Mouse (Mus musculus) frontal cortex, postnatal 10 days (tissue): ENCODE results near the gene Cyp3a13.
"Not testable (repeated sequence)": the region's sequence is repeated elsewhere in the genome, so short reads cannot be mapped to it uniquely, and the experiment has no call there.

ENCODE experiments used
- DNase-seq, 2 experiments: peaks; one replicate each; pipeline ENCODE4 v3.0.0; 2022; ENCODE audit warnings: low spot score in 2 of 2, mixed read lengths in 1 of 2

Cyp3a13 gene

DNA sequence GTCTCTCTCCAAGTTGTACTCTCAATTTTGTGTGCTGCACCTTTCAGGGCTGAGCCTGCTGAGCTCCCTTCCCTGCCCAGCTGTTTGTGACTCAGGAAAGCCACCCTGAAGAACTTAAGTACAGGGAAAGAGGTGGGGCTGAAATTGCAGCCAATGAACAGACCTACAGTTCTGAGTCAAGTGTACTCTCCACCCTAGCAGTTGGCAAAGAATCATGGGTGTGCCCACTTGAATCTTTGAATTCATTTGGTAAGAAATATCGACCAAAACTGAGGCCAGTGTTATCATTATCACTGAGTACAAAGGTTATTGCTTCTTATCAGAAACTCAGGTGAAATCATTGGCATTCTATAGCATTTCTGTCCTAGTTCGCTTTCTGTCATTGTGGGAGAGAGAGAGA is at the start of gene Cyp3a13:
Cyp3a13 (minus strand) TSS at position 88 of the 400 bp plus-strand sequence.
- DNase-seq = no peak

DNA sequence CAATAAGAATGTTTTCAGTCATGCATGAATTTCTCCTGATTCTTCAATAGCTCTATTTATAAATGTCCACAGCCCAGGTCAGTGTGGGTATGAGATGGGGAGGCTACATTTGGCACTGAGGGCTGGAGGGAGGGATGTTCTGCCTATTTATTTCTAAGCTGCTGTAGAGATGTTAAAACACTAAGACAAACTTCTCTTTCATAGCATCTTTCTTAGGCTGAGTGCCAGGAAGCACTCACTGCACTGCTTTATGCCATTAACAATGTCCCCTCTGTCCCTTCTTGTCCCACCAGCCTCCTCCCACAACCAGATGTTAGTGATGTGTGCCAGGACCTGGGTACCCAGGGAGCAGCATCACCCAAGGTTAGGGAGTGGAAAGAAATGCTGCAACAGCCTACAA is 45.1 kb upstream of the Cyp3a13 start:
- peak; percentile 9 to 26 for DNase-seq

DNA sequence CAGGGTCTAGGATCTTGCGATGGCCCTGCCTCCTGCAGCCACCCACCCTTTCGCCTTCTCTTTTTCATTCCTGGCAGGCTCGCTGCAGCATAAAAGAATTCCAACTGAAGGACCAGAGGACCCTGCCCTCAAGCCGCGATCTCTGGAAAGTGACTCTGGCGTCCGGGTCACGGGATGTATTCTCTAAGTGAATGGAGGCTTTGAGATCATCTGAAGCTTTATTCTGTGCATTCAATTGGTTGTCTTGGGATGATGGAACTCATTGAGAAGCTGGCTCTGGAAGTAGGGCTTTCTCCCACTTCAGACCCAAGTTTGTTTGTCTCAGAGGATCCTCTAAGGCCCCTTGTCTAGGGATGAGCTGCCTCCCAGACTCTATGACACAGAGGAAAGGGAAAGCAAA is 41.5 kb upstream of the Cyp3a13 start, which contains the start of gene Gjc3:
Gjc3 (minus strand) TSS at position 154 of the 400 bp plus-strand sequence.
- DNase-seq = no peak

DNA sequence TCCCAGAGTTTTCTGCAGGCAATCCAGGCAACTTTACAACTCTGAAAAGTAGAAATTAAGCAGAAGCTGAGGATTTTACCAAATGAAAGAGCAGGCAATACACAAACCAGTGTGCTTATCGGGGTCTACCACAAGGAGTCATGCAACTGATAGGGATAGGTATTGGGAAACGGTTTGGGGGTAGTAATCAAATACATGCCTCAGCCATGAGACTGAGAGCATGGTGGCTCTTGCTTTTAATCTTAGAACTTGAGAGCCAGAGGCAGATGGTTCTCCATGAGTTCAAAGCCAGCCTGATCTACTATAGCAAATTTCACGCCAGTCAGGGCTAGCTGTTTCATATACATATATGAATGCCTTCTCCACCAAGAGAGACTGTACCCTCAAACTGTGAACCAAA is 35.0 kb upstream of the Cyp3a13 start:
- no peak for DNase-seq

DNA sequence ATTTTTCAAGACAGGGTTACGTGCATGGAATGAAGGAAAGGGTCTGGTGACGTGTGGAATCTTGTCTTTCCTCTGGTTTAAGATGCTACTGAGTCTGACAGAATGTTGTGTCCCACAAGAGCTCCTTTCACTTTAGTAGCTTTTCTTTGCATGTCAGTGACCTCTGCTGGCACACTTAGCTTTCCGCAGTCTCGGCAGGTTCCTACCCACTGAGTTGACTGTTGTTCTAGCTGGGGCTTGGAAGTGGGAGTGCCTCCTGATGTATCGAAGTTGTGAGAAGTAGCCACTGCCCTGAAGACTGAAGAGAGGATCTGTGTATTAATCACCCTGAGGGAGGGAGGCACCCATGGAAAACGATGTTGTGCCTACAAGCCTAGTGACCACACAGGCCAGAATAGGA is 29.8 kb upstream of the Cyp3a13 start:
- DNase-seq = peak in 1 of 2 experiments; percentile 20

DNA sequence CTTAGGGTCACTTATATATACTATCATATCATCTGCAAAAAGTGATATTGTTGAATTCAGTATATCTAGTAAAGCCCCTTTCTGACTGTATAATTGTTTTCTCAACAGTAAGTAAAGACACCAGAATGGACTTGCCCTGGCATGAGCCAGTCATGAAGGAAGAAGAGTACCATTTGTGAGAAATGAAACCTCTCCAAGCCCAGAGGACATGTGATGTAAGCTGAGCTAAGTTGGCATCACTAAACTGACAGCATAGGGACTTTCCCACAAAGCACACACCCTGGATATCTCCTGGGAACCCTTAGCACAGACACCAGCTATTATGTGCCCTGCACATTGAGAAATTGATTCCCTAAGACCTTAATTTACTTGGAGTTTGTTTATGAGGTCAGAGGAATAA is 25.9 kb upstream of the Cyp3a13 start:
- DNase-seq = no peak

DNA sequence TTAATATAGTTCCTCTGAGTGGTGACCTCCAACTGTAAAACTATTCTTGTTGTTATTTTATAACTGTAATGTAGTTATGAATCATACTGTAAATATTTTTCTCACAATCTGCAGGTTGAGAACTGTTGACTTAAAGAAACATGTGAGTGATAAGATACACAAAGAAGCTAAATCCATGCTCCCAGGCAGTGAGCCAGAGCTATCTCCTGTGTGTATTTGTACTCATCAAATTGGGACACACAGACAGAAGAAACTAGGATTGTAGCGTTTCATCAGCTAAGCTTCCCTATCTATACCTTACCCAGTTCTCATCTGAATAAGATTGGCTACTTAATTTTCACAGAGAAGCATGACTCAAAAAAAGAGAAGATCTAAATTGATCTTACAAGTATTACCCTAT is 21.7 kb upstream of the Cyp3a13 start:
- no peak for DNase-seq

DNA sequence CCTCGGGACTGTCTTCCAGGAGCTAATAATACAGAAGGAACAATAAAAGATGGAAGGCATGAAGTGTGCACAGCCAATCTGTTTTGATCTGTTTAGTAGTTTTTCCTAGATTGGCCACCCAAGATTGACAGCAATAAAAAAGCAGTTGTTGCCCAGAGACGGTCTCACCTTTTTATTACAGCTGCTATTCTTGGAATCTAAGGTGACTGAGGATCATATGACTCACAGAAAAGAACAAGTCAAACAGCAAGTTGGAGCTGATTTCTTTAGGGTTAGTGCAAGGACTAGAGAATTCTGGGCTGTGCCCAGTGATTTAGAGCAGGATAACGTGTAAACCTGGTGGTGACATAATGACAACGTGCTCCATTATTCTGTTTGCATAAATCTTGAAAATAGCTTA is 19.5 kb upstream of the Cyp3a13 start:
- DNase-seq = no peak

DNA sequence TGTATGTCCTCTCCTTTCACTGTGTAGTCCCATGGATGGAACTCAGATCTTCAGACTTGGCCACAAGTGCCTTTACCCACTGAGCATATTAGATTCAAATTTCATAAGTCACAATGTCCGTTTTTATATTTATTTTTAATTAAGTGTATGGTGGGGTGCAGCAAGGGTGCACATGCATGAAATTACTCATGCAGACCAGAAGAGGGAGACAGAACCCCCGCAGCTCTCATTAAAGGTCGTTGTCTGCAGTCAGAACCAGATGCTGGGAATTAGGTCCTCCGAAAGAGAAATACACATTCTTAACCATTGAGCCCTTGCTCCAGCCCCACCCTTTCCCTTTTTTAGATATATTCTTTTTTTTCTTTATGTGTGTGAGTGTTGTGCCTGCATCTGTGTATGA is 15.8 kb upstream of the Cyp3a13 start:
- no peak for DNase-seq

DNA sequence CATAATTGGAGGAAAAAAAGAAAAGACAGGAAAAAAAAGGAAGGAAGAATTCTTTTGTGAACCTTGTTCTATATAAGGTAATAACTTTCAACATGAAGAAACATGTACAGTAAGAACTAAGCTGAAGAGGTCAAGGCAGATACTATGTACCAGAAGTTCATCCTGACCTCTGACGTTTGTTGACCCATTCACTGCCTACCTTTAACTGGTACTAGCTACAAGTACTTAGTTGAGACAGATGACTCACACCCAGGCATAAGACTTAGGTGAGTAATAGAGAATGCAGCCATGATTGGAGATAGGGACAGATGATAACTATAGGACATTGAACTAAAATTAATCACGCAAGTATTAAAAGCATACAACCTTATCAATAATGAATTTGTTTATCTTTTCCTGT is 15.1 kb upstream of the Cyp3a13 start:
- DNase-seq = no peak

DNA sequence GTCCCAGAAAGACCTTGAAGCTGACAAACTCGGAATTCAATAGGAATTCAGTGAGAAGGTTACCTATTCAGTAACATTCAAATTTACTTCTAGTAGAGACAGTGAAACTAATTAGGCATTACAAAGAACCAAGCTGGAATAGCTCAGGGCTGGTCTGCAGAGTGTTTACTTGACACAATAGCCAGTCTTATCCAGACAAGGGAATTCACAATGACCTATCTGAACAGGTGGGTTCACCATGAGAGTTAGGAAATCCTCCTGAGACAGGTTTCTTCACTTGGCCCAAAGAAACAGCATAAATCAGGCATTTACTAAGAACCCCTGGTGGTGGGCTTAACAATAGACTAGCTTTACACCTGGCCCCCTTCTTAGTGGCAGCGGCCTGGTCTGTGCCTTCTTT is 12.5 kb upstream of the Cyp3a13 start:
- DNase-seq = not testable (repeated sequence)

DNA sequence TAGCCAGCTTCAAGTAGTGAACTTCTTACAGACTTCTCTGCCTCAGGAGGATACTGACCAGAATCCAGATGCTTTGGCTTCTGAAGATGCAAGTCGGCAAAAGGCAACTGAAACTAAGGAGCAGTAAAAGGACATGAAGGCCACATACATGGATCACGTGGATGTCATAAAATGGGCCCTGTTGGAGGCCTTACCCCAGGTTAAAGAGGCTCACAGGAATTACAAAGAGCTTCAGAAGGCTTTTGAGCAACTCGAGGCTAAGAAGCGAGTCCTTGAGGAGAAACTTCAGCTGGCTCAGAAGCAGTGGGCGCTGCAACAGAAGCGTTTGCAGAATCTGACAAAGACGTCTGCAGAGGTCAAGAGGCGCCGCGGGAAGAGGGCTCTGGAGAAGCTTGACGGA is 7.0 kb upstream of the Cyp3a13 start:
- DNase-seq = no peak

DNA sequence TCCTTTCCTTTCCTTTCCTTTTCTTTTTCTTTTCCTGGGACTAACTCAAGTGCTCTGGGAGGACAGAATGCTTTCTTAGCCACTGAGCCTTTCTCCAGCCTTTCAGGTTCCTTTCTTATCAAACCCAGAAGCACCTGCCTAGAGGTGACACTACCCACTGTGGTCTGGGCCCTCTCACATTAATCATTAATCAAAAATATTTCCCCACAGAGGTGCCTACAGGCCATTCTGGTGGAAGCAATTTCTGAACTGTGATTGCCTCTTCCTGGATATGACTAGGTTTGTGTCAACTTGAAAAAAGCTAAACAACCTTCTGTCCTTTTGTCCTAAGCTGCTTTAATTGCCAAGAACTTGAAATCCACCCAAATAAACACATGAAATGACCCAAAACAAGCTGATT is 752 bp upstream of the Cyp3a13 start:
- DNase-seq = no peak

DNA sequence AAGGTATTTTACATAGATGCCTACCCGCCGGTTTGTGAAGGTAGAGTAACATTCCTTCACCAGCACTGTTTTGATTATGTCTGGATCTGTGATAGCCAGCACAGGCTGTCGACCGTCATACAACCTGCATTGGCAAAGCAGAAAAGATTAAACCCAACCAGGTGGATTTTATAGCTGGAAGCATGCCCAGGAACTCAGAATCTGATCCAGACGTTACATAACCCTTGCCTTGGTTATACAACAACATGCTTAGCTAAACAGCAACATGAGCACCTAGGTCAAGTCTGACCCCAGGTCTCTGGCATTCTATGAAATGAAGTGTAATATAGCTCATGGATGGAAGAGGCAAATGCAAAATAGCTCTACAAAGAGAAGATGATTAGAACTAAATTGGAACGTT is 5.9 kb downstream of the Cyp3a13 start:
- DNase-seq = no peak

DNA sequence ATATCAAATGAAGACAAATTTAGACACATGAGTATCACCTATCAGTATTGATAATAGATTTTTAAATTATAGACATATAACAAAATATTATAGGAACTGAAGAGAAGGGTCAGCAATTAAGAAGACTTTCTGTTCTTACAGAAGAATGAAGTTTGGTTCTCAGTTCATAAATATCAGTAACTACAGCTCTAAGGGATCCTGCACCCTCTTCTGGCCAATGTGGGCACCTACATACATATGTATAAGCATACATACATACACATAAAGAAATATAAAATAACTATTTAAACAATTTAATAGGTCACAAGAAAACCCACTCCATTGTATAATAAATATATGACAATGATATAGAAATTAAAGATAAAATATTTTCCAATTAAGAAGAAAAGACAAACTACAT is 6.9 kb downstream of the Cyp3a13 start:
- DNase-seq = no peak

DNA sequence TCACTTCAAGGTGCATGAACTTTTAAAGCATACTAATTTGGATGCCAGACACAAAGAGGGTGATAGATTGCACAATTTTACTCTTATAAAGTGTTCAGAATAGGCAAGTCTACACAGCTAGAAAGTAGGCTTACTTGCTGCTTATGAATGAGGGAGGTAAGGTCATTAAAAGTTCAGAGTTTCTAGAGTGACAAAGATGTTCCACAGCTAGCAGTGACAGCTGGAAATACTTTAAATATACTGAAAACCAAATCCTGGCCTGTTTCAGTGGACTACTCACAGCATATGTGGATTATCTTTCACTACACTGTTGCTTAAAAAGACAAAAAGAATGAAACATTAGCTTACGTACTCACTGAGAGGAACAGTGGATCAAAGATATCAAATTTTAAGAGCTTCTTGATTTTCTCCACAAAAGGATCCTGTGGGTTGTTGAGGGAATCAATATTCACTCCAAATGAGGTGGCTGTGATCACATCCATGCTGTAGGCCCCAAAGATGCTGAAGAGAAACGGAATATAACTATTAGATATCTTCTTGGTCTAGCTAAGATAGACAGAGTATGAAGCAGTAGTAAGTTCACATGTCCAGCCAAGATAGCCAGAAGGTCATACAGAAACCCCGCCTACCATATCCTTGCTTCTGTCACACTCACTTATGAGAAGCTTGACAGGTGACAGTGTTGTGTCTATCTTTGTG is 11.7 kb downstream of the Cyp3a13 start:
- DNase-seq = no peak

DNA sequence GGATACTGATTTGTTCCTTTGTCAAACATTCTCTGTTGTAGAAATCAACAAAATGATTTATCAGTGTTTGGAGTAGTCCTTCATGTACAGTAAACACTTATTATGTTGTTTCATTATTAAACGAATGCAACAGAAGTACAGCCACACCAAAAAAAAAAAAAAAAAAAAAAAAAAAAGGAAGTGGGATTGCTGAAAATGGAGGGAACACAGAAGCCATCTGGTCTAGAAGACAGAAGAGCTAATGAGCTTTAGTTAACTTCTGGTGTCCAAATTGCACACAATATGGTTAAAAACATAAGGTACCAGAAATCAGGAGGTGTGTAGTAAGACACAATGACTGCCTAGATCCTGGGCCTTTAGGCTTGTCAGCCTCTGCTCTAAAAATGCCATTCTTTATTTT is 23.6 kb downstream of the Cyp3a13 start:
- no peak for DNase-seq

DNA sequence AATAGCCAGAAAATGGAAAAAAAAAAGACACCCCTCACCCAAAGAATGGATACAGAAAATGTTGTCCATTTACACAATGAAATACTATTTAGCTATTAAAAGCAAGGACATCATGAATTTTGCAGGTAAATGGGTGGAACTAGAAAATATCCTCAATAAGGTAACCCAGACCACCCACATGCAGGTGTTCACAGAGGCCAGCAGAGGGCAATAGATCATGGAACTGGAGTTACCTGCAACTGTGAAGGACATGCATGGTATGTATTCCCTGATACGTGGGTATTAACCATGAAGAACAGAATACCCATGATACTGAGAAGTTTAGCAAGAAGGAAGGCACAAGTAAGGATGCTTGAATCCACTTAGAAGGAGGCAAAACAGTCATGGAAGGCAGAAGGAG is 28.5 kb downstream of the Cyp3a13 start:
- DNase-seq = no peak

DNA sequence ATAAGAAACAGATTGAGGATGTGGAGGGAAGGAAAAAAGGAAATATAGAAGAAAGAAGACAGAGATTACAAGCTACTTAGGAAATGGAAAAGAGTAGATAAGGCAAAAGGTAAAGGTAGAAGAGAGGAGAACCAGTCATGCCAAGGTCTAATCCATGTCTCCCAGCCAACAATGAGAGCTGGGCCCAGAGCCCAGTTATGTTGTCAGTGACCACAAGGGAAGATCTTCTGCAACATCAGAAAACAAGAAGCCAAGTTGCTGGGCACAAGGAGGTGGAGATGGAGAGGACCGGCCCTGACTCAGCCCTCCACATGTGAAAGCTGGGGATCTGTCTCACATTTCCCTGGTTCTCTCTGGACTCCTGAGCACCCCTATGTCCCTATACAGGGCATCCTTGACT is 33.8 kb downstream of the Cyp3a13 start:
- DNase-seq = no peak

DNA sequence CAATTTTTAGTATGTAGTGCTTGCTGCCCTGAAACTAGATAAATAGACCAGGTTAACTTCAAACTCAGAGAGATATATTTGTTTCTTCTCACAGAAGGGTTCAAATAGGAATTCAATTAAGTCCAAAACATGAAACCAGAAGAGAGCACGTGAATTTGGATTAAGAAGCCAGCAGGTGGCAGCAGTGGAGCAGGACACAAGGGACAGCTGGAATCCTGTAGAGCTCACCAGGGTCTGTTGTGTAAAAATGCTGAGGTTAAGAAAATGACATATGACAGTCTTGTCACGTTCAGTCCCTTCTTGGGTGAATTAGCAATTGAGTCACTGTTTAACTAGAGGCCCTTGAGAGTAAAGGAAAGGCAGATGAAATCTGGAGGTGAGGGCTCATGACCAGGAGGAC is 35.5 kb downstream of the Cyp3a13 start:
- DNase-seq = peak; percentile 11 to 49

DNA sequence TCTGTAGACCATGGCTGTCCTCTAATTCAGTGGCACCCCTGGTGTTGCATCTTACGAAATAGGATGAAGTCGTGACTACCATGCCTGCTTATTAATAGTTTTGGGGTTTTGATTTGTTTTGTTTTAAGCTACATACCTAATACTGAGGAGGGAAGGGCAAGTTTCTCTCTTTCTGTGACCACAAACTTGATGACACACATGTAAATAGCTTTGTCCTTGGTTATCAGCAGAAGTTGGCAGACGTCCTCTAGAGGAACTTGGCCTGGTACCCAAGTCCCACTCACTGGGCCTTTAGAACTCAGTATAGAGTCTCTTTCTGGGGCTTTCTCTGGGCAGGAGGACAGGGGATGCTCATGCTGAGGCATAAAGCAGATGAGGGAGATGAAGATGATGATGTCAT is 38.1 kb downstream of the Cyp3a13 start:
- DNase-seq = no peak

DNA sequence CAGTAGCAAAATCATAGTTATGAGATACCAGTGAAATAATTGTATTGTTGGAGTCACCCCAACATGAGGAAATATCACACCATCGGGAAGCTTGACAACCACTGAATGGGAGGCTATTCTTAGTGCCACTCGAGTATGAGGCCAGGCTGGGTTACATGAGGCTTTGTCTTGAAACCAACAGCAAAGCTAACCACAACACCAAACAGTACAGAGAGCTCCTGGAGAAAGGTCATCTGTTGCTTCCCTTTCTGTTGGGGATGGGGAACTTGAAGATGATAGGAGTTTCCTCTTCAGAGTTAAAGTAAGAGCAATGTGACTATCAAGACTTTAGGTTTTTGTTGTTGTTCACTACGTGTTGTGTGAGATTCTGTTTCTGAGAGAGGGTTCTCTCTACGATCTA is 38.5 kb downstream of the Cyp3a13 start:
- no peak for DNase-seq

DNA sequence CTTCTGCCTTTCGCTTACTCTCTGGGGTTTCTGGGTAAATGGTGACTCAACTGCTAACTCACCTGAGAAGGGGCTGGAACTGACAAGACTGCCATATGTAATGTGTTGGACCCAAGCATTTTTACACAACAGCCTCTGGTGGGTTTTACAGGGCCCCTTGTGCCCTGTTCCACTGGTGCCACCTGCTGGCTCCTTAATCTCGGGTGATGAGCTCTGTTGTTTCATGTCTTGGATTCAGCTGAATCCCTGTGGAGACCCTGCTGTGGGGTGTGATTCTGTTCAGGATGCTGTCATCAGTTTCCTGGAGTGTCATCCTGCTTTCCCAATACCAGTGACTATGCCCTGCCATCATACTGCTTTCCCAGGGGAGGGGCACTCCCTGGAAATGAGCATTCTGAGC is 43.6 kb downstream of the Cyp3a13 start:
- peak in 1 of 2 experiments; percentile 7 for DNase-seq

DNA sequence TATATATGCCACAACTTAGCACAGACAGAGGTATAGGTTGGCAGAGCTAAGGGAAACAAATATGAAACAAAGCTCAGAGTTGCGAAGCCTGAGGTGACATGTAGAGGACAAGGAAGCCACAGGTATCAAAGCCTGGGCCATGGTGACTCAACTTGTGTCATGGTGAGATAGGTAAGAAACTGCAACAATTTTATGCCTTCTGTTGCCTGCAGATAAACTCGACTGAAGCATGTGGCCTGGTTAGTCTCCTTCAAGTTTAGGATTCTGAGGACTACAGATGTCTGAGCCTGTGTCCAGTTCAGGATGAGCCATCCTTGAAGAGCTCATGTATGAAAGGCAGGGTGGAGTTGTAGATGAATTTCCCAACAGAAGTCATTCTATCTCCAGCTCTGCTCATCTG is 46.4 kb downstream of the Cyp3a13 start:
- DNase-seq = no peak
